Mouse (Mus musculus) erythroblast, embryonic 14.5 days (primary cell): ENCODE data around the gene Kcnj6. TPM values are rescaled to one million over a fixed set of nuclear protein-coding genes. Genes with fewer than 3 reads are reported as not detected.

Experiments used
- H3K27me3 ChIP-seq: 2 replicates; pipeline ENCODE4 v1.6.1; 2012; ENCODE audit warnings: inconsistent platforms; ENCODE audit not compliant: control insufficient read depth
- H3K36me3 ChIP-seq: 2 replicates; pipeline ENCODE4 v1.6.1; 2012; ENCODE audit warnings: mild to moderate bottlenecking, inconsistent platforms; ENCODE audit not compliant: control insufficient read depth
- H3K4me1 ChIP-seq: 2 replicates; pipeline ENCODE4 v1.6.1; 2012; ENCODE audit warnings: inconsistent platforms; ENCODE audit not compliant: control insufficient read depth
- H3K4me3 ChIP-seq: replicated peaks from 2 replicates; pipeline ENCODE3; 2012; ENCODE audit warnings: moderate library complexity, mild to moderate bottlenecking, inconsistent platforms
- H3K9me3 ChIP-seq: 2 replicates; pipeline ENCODE4 v1.6.1; 2012; ENCODE audit warnings: low read length, inconsistent platforms, mixed read lengths; ENCODE audit not compliant: control insufficient read depth
- GATA1 ChIP-seq: IDR thresholded peaks from 2 replicates; pipeline ENCODE4 v1.6.1; 2012; ENCODE audit warnings: low read length, inconsistent platforms, mixed read lengths
- TAL1 ChIP-seq: IDR thresholded peaks from 3 replicates; pipeline ENCODE4 v1.6.1; 2012; ENCODE audit warnings: low read length, inconsistent platforms, mixed read lengths
- polyA plus RNA-seq: library from polyadenylated mRNA; stranded (reverse); fragments of >175 nt; gene quantifications from 2 replicates; pipeline ENCODE4 v1.2.3, GENCODE M21; 2012

Kcnj6 gene
- polyA plus RNA-seq, 1 experiment, result 0.02 TPM

DNA sequence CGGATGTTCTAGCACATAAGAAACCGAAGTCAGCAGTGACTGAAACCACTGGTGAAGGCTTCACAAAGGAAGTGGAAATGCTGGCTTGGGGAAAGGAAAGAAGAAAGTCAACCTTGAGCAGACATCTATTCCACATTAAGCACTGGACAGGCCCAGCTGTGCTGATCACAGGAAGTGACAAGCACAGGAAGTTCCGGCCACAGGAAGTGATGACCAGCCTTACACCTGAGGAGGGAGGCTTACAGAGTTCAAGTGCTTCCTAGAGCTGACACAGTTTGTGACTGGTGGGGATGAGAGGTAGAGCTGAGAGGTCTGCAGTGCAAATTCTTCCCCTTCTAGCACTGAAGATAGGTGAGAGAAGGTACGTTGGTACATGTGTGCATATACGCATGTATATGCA lies 151.5 kb downstream of the Kcnj6 start:
- no peaks in the 10 kb centered on the region for H3K36me3 ChIP-seq
- no peaks in the 10 kb centered on the region for H3K27me3 ChIP-seq
- no peaks in the 10 kb centered on the region for H3K4me1 ChIP-seq
- H3K4me3 ChIP-seq, result no peak overlapping the region
- TF ChIP-seq GATA1, result no peak
- no peaks in the 10 kb centered on the region; the same call in 1 of the 2 replicates for H3K9me3 ChIP-seq

DNA sequence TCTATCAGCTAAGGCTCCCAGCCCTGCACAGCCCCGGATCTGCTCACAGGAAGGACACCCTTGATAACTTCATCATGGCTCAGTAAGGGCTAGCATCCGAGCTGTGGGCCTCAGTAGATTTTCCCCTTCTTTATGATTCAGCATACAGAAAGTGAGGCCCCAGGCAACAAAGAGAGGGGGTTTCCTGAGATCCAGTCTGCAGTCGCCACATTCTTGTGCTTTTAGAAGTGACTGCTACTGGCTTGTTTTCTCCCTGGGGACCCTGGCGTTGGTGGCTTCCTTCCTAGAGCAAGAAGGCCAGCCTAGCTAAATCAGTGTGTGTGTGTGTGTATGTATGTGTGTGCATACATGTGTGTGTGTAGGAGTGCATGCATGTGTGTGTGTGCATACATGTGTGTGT lies 152.7 kb downstream of the Kcnj6 start:
- H3K4me3 ChIP-seq, result no peak overlapping the region
- H3K4me1 ChIP-seq, result no peaks in the 10 kb centered on the region
- H3K27me3 ChIP-seq, result no peaks in the 10 kb centered on the region
- no peaks in the 10 kb centered on the region; the same call in 1 of the 2 replicates for H3K9me3 ChIP-seq
- H3K36me3 ChIP-seq, result no peaks in the 10 kb centered on the region
- no peak for TF ChIP-seq TAL1
- no peak for TF ChIP-seq GATA1

DNA sequence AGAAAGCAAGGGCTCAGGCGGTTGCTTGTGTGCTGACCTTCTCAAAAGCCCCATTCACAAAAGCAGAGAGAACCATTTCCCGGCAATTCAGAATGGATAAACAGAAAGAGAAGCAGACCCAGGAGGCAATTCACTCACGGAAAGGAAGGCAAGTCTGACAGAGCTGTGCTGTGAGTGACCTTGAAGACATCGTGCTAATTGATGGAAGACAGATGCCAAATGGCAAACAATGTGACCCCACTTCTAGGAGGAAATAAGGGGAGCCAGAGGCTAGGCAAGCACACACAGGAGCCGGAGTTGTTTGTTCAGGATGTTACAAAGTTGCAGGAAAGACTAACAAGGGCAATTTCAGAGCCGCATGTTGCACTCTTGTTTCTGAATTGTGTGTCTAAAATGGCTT lies 158.1 kb downstream of the Kcnj6 start:
- Histone ChIP-seq H3K27me3 (no peaks in the 10 kb centered on the region), H3K9me3 (peaks cover 3% of the 10 kb centered on the region), H3K4me1 (no peaks in the 10 kb centered on the region), H3K4me3 (no peak overlapping the region), H3K36me3 (no peaks in the 10 kb centered on the region)
- no peak for TF ChIP-seq TAL1
- no peak for TF ChIP-seq GATA1

DNA sequence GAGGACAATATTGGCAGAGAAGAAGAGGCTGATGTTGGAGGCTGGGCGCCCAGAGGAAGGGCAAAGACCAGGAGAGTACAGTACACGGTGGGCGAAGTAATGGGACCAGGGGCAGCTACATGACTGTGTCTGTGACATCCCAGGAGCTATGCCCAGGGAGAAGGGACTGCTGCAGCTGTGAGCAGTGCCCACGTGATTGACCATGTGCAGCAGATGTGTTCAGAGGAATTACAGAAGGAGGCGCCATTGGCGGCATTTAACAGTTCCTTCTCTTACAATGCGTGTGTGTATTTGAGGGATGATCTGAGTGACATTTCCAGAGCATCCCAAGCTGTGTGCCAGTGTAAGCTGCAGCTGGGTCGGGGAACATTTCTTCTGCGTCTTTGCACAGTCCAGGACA lies 159.6 kb downstream of the Kcnj6 start:
- Histone ChIP-seq H3K36me3 (no peaks in the 10 kb centered on the region), H3K4me3 (no peak overlapping the region), H3K4me1 (no peaks in the 10 kb centered on the region), H3K27me3 (no peaks in the 10 kb centered on the region), H3K9me3 (peaks cover 3% of the 10 kb centered on the region)
- no peak for TF ChIP-seq GATA1
- TF ChIP-seq TAL1, result no peak

DNA sequence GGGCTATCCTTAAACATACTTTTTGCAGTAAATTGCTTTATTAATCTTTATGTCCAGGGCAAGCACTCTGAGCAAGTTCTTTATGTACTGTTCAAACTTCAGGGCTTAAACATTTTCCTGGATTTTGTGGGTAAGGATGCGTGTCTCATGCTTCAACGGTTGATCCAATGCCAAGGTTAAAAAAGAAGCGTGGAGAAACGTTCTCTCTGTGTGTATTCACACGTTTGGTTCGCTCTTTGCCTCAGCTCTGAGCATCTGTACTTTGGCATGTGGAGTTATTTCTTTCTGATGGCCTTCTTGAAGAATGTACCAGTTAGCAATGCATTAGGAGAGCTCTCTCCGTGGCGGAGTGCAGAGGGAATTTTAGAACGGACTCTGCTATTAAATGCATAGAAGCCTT lies 163.0 kb downstream of the Kcnj6 start:
- TF ChIP-seq GATA1 (no peak), TAL1 (no peak)
- Histone ChIP-seq H3K4me3 (no peak overlapping the region), H3K36me3 (no peaks in the 10 kb centered on the region), H3K4me1 (no peaks in the 10 kb centered on the region), H3K9me3 (peaks cover 5% of the 10 kb centered on the region), H3K27me3 (no peaks in the 10 kb centered on the region)

DNA sequence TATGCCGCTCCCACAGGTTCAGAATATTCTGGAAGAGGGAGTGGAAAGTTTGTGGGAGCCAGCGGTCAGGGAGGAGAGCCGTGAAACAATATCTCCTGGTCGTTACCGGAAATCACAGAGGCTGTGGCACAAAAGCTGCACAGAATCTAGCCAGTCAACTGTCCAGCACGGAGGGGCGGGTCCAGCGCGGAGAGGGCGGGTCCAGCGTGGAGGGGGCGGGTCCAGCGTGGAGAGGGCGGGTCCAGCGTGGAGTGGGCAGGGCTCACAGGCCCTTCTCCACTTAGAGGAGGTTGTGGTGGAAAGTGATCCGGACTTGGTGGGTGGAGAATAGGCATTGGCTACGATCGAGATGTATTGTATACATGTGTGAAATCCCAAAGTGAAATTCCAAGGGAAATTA lies 169.3 kb downstream of the Kcnj6 start:
- Histone ChIP-seq H3K4me1 (no peaks in the 10 kb centered on the region), H3K4me3 (no peak overlapping the region), H3K36me3 (no peaks in the 10 kb centered on the region), H3K9me3 (peaks cover 2% of the 10 kb centered on the region; the same call in 1 of the 2 replicates), H3K27me3 (no peaks in the 10 kb centered on the region)
- no peak for TF ChIP-seq GATA1
- no peak for TF ChIP-seq TAL1

DNA sequence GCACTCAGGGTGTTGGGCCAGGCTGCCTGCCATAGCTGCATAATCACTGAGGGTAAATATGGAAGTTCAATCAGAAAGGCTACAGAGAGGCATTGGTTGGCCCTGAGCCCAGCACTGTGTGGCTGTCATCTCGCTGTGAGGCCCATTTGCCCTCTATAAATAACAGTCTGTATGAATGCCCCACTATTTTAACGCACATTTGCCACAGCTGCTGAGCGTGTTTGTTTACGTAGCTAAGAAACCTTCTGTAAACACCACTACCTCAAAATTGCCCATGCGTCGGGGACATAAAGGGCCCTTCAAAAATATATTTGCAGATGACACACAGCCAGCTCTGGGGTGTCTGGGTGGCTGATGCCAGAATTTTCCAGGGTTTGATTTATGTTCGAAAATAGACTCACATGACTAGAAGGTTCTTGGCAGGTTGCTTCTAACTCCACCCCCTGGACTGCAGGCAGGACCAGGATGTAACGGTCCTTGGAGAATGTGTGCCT lies 170.4 kb downstream of the Kcnj6 start:
- TF ChIP-seq GATA1, result no peak
- no peak for TF ChIP-seq TAL1
- Histone ChIP-seq H3K4me3 (no peak overlapping the region), H3K36me3 (no peaks in the 10 kb centered on the region), H3K9me3 (peaks cover 2% of the 10 kb centered on the region; the same call in 1 of the 2 replicates), H3K27me3 (no peaks in the 10 kb centered on the region), H3K4me1 (no peaks in the 10 kb centered on the region)

DNA sequence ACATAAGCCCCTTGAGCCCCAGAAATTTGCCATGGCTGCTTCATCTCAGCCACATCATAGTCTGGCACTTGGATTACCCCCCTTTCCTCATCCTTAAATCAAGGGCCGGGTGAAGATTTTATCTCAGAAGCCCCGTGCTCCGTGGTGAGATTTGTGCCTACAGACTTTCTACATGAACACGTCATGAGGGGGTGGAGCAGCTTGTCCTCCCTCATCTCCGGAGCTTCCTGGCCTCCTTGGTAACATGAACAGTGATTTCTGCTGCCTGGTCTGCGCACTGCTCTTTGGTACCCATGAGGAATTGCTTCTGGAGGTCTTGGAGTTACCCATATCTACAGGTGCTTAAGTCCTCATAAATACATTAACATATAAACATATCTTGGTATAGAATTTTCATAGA lies 172.2 kb downstream of the Kcnj6 start:
- H3K4me3 ChIP-seq, result no peak overlapping the region
- H3K36me3 ChIP-seq, result no peaks in the 10 kb centered on the region
- TF ChIP-seq GATA1, result no peak
- TF ChIP-seq TAL1, result no peak
- H3K9me3 ChIP-seq, result peaks cover 2% of the 10 kb centered on the region; the same call in 1 of the 2 replicates
- no peaks in the 10 kb centered on the region for H3K27me3 ChIP-seq
- H3K4me1 ChIP-seq, result no peaks in the 10 kb centered on the region

DNA sequence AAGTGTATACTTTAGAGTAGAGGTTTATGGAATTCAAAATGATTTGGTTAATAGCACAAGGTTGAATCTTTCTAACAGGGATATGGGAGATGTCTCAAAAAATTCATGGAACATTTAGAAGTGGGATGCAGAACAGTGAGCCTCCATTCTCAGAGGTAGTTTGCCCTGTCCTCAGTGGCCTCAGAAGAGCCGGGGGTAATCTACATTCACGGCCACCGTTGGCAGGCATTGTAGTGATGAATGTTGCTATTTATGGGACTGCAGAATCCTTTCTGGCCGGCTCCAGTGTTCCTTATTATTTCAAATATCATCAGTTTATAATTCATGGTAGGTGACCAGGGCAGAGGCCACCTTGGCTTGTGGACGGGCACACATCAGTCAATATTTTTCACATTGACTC lies 174.9 kb downstream of the Kcnj6 start:
- Histone ChIP-seq H3K36me3 (no peaks in the 10 kb centered on the region), H3K9me3 (no peaks in the 10 kb centered on the region; the same call in 1 of the 2 replicates), H3K4me3 (no peak overlapping the region), H3K4me1 (no peaks in the 10 kb centered on the region), H3K27me3 (no peaks in the 10 kb centered on the region)
- TF ChIP-seq TAL1 (no peak), GATA1 (no peak)

DNA sequence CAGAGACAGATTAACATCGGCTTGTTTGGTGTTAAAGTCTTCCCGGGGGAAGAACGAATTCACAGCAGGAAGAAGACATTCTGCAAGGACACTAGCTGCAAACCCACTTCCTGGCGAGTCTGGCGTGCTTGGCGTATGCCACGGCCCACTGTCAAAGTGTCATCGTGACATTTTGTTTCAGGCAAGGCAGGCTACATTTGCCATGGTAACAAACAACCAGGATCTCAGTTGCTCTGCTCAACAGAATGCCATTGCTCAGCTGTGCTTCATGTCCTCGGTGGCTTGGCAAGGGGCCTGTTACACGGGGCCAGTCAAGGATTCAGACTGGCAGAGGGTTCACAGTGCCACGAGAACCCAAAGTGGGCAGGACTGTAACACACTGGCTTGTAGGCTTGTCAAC lies 175.9 kb downstream of the Kcnj6 start:
- no peaks in the 10 kb centered on the region for H3K4me1 ChIP-seq
- no peaks in the 10 kb centered on the region for H3K27me3 ChIP-seq
- H3K36me3 ChIP-seq, result no peaks in the 10 kb centered on the region
- H3K4me3 ChIP-seq, result no peak overlapping the region
- TF ChIP-seq TAL1 (no peak), GATA1 (no peak)
- H3K9me3 ChIP-seq, result no peaks in the 10 kb centered on the region; the same call in 1 of the 2 replicates
